Mouse (Mus musculus) forebrain, embryonic 11.5 days (tissue): ENCODE measurements around the gene Tmem132c. TPM values are rescaled to one million over a fixed set of nuclear protein-coding genes. Genes with fewer than 3 reads are reported as not detected.

Experiments used
- ATAC-seq: fragments of 200-750 bp; cut with Nextera tagmentation; replicated peaks from 2 replicates; pipeline ENCODE4 v1.8.0; 2017; ENCODE audit warnings: moderate TSS enrichment; ENCODE audit not compliant: low FRiP score
- DNase-seq: peaks from one replicate; pipeline ENCODE4 v3.0.0-alpha.2; 2017; ENCODE audit warnings: low spot score
- H3K27ac ChIP-seq: fragments of 300-500 bp; sonication (generic); 2 replicates; pipeline ENCODE4 v1.5.1; 2014; ENCODE audit warnings: low read depth, low read length
- H3K27me3 ChIP-seq: fragments of 300-500 bp; sonication (generic); 2 replicates; pipeline ENCODE4 v1.6.1; 2014; ENCODE audit warnings: mild to moderate bottlenecking, low read length, mixed read lengths; ENCODE audit not compliant: control insufficient read depth, insufficient read depth
- H3K36me3 ChIP-seq: fragments of 300-500 bp; sonication (generic); 2 replicates; pipeline ENCODE4 v1.6.1; 2014; ENCODE audit warnings: mild to moderate bottlenecking, low read length, moderate library complexity, mixed read lengths; ENCODE audit not compliant: control insufficient read depth, insufficient read depth
- H3K4me1 ChIP-seq: fragments of 300-500 bp; sonication (generic); replicated peaks from 2 replicates; pipeline ENCODE4 v1.6.1; 2014; ENCODE audit warnings: low read length, mixed read lengths; ENCODE audit not compliant: control insufficient read depth, insufficient read depth
- H3K4me2 ChIP-seq: fragments of 300-500 bp; sonication (generic); 2 replicates; pipeline ENCODE4 v1.6.1; 2014; ENCODE audit warnings: low read depth, mild to moderate bottlenecking, low read length, moderate library complexity, mixed read lengths; ENCODE audit not compliant: severe bottlenecking
- H3K4me3 ChIP-seq: fragments of 300-500 bp; sonication (generic); 2 replicates; pipeline ENCODE4 v1.5.1; 2014; ENCODE audit warnings: low read depth, low read length
- H3K9ac ChIP-seq: fragments of 300-500 bp; sonication (generic); 2 replicates; pipeline ENCODE4 v1.6.1; 2014; ENCODE audit warnings: low read length
- H3K9me3 ChIP-seq: fragments of 300-500 bp; sonication (generic); 2 replicates; pipeline ENCODE4 v1.6.1; 2016; ENCODE audit warnings: low read length, mixed read lengths; ENCODE audit not compliant: control insufficient read depth
- WGBS: fragments of 180-500 bp; shearing (Covaris S2); extraction: QIAGEN DNeasy Blood & Tissue Kit; methylation state at CpG from one replicate; pipeline ENCODE4 v1.1.7; 2014; 5-methylcytosine and 5-hydroxymethylcytosine counted together
- polyA plus RNA-seq: library from polyadenylated mRNA; unstranded; fragments of >200 nt; fragmentation: Nextera tagmentation; extraction: Ambion mirVana; gene quantifications from 2 replicates; pipeline ENCODE4 v1.2.1, GENCODE M21; 2014

The Tmem132c gene
- polyA plus RNA-seq, 1 experiment from 2014 or later = 26.1 TPM

DNA sequence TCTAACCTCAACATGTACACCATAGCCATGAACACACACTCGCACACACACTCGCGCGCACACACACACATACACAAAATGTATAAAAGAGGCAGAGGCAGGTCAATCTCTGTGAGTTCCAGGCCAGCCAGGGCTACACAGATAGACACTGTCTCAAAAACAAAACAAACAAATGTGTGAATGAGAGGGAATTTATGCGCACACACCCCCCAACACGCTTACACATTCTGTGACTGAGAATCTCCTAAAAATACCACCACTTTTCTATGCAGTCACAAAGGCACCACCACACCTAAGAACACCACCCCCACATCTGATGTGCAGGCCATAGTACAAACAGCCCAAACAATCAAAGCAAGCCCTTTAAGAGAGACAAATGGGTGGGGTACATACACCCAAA is 370.8 kb downstream of the Tmem132c start:
- H3K9ac ChIP-seq = no peak overlapping the region
- 96% methylated on average over 6 of the region's 6 CpGs for WGBS
- H3K9me3 ChIP-seq = no peaks in the 10 kb centered on the region
- DNase-seq (no peak), ATAC-seq (no peak)
- no peaks in the 10 kb centered on the region for H3K27me3 ChIP-seq
- no peak overlapping the region for H3K27ac ChIP-seq
- H3K4me3 ChIP-seq = no peak overlapping the region
- no peak overlapping the region for H3K4me2 ChIP-seq
- peaks cover 10% of the 10 kb centered on the region; the same call in 1 of the 2 replicates for H3K4me1 ChIP-seq
- no peaks in the 10 kb centered on the region; the same call in 1 of the 2 replicates for H3K36me3 ChIP-seq
